Mouse (Mus musculus): ENCODE measurements around the gene Apol6. TPM values are rescaled to one million over a fixed set of nuclear protein-coding genes. Genes with fewer than 3 reads are reported as not detected.

The Apol6 gene
- polyA plus RNA-seq, 1 experiment from 2014 or later, result not detected

- WGBS, result 77% methylated on average over 5 of the region's 5 CpGs
- DNase-seq (ENCODE audit: low spot score), result no peak
- H3K27ac ChIP-seq, result no peak overlapping the region
- H3K4me1 ChIP-seq (replicated peaks), result peaks cover 14% of the 10 kb centered on the region
- no peaks in the 10 kb centered on the region for H3K9me3 ChIP-seq
- no peaks in the 10 kb centered on the region for H3K27me3 ChIP-seq (ENCODE audit: insufficient read depth, poor library complexity, severe bottlenecking)
- H3K4me3 ChIP-seq, result no peak overlapping the region
- peaks cover 46% of the 10 kb centered on the region for H3K36me3 ChIP-seq
These were observed 58.2 kb downstream of the Apol6 start for GRCm38 (mm10) chr15:77102685-77103084.

- no peaks in the 10 kb centered on the region for H3K9me3 ChIP-seq
- no peak overlapping the region for H3K4me3 ChIP-seq
- H3K27me3 ChIP-seq (ENCODE audit: insufficient read depth, poor library complexity, severe bottlenecking), result no peaks in the 10 kb centered on the region
- WGBS, result 75% methylated on average over 10 of the region's 10 CpGs
- H3K27ac ChIP-seq, result peak overlapping the region; percentile 64
- DNase-seq (ENCODE audit: low spot score), result no peak
- H3K4me1 ChIP-seq (replicated peaks), result peaks cover 14% of the 10 kb centered on the region
- peaks cover 34% of the 10 kb centered on the region for H3K36me3 ChIP-seq
These were observed 60.0 kb downstream of the Apol6 start for GRCm38 (mm10) chr15:77104349-77105158.

- peaks cover 29% of the 10 kb centered on the region for H3K36me3 ChIP-seq
- H3K27me3 ChIP-seq (ENCODE audit: insufficient read depth, poor library complexity, severe bottlenecking), result no peaks in the 10 kb centered on the region
- no peak overlapping the region for H3K27ac ChIP-seq
- no peak overlapping the region for H3K4me3 ChIP-seq
- no peaks in the 10 kb centered on the region for H3K9me3 ChIP-seq
- peaks cover 14% of the 10 kb centered on the region for H3K4me1 ChIP-seq (replicated peaks)
- 94% methylated on average over 10 of the region's 10 CpGs for WGBS
- DNase-seq (ENCODE audit: low spot score), result no peak
These were observed 60.7 kb downstream of the Apol6 start for GRCm38 (mm10) chr15:77105273-77105672.

Other genes starting within 250 kb of the Apol6 start
- 24.2 and 27.2 TPM in 2 replicates for gene Zfp251, start 173.3 kb upstream of the Apol6 start, polyA plus RNA-seq (2016; fragmentation: Nextera tagmentation; extraction: Ambion mirVana)
- gene Zfp7, start 165.5 kb upstream of the Apol6 start, polyA plus RNA-seq (2016; fragmentation: Nextera tagmentation; extraction: Ambion mirVana), result 11.2 and 12.0 TPM in 2 replicates
- gene Gm49527, start 165.4 kb upstream of the Apol6 start, polyA plus RNA-seq (2016; fragmentation: Nextera tagmentation; extraction: Ambion mirVana), result 0.81 TPM in 1 of 2 replicates, not detected in the other
- 30.3 and 32.6 TPM in 2 replicates for gene Zfp647, start 119.3 kb upstream of the Apol6 start, polyA plus RNA-seq (2016; fragmentation: Nextera tagmentation; extraction: Ambion mirVana)
- gene 1110038F14Rik, start 96.2 kb upstream of the Apol6 start, polyA plus RNA-seq (2016; fragmentation: Nextera tagmentation; extraction: Ambion mirVana), result 80.6 and 81.1 TPM in 2 replicates
- 0.63 TPM in 1 of 2 replicates, not detected in the other for gene Mb, start 5.9 kb downstream of the Apol6 start, polyA plus RNA-seq (2016; fragmentation: Nextera tagmentation; extraction: Ambion mirVana)